Mouse (Mus musculus): Measurements from ENCODE around the gene Adam22.
"Not testable (repeated sequence)": the region's sequence is repeated elsewhere in the genome, so short reads cannot be mapped to it uniquely, and the experiment has no call there.

- not testable (repeated sequence) for TF ChIP-seq POLR2A (IDR thresholded peaks at IDR 0.05; ENCODE audit: control insufficient read depth, low read depth, low read length); CTCF (IDR thresholded peaks at IDR 0.05; ENCODE audit: control insufficient read depth, insufficient read depth, insufficient replicate concordance, low read depth, low read length)
These were observed 333.4 kb downstream of the Adam22 start for GRCm38 (mm10) chr5:8034596-8034995.

Data from testis, adult 2 months (tissue).